Mouse (Mus musculus): ENCODE measurements at regions not wholly inside any gene's neighbourhood (a gene's known extent, or its start where the extent isn't known, plus 50 kb on each side); places are given as distances from the start of the nearest gene placed in this dataset.

DNA sequence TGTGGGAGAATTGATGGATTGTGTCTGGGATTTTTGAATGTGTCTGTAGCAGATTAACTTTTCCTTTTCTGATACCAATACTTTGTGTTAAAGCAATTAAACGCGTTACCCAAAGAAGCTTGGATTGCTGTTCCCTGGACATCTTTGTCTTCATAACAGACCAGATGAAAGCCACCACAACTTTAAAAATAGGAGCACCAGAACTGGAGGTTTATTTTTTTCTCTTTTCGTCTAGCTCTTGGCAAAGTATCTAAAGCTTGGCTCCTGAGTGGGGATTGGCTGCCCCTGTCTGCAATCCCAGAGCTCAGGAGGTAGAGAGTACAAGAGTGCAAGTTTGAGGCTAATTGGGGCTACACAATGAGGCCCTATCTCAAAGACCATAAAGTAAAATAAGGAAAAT lies 64.0 kb upstream of the Zbtb18 start:
- TF ChIP-seq CTCF (IDR thresholded peaks at IDR 0.05; ENCODE audit: control insufficient read depth, insufficient read depth, insufficient replicate concordance, low read depth, low read length) (no peak), POLR2A (IDR thresholded peaks at IDR 0.05; ENCODE audit: control insufficient read depth, low read depth, low read length) (no peak)

Measured in testis, adult 2 months (tissue).